Mouse (Mus musculus) B cell, adult 2 months (primary cell): Measurements from ENCODE around the gene Gpr176.

Source experiments
- DNase-seq, 2 experiments: peaks; one replicate each; pipeline ENCODE4 v3.0.0; 2022

Gpr176 gene

DNA sequence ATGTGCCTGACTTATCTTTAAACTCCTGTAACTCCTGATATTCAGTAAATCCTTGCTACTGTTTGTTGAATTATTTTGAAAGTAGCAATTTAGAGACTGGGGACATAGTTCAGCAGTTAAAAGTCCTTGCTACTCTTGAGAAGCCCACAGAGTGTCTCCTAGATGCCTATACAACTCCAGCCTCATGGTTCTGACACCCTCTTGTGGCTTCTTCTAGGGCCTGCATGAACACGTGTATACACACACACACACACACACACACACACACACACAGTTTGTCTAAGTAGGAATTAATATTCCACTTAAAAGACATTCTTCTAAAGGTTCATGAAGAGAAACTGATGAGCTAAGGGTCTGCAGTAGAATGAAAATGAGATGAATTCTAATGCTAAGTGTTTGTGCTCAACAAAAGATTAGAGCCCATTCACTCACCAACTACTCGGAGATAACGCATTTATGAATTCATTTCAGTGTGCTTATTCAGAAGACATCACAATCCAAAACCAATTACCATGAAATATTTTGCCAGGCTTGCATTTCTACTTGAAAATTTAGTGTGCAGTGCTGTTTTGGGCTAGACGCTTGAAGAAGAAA lies 144.6 kb downstream of the Gpr176 start:
- no peak for DNase-seq
